Mouse (Mus musculus) neural tube, postnatal 0 days (tissue): ENCODE measurements around the gene Araf. TPM values are rescaled to one million over a fixed set of nuclear protein-coding genes. Genes with fewer than 3 reads are reported as not detected.

Experiments
- microRNA-seq: library from miRNA; unstranded; fragments of <30 nt; microRNA quantifications from one replicate; pipeline ENCODE4, GENCODE M21; 2016
- polyA plus RNA-seq: library from polyadenylated mRNA; unstranded; fragments of >200 nt; fragmentation: Nextera tagmentation; extraction: Ambion mirVana; gene quantifications from 2 replicates; pipeline ENCODE4 v1.2.1, GENCODE M21; 2015

Gene Araf
- 372 and 407 TPM in 2 replicates for polyA plus RNA-seq

GRCm38 (mm10) chrX:20797681-20798080, at the start of gene Araf:
Gene Araf, plus strand, starts transcription at chrX:20797814.

GRCm38 (mm10) chrX:20869962-20870513, 72.4 kb downstream of the Araf start, which contains the start of gene Timp1:
Gene Timp1, plus strand, starts transcription at chrX:20870166.

Small RNAs within 50 kb of the gene (microRNA-seq; reads per million reads assigned to microRNA genes)
- gene Gm24824 (not detected), gene Mir5617 (2.3 reads per million)

Other genes starting within 250 kb of the Araf start
- 1.1 and 1.3 TPM in 2 replicates for gene Rgn, start 248.0 kb upstream of the Araf start, polyA plus RNA-seq
- gene Rbm10, start 180.3 kb upstream of the Araf start, polyA plus RNA-seq, result 24.4 and 28.2 TPM in 2 replicates
- gene Ndufb11, start 180.2 kb upstream of the Araf start, polyA plus RNA-seq, result 340 and 368 TPM in 2 replicates
- 206 and 223 TPM in 2 replicates for gene Uba1, start 139.5 kb upstream of the Araf start, polyA plus RNA-seq
- 177 and 191 TPM in 2 replicates for gene Cdk16, start 109.9 kb upstream of the Araf start, polyA plus RNA-seq
- 49.0 and 63.9 TPM in 2 replicates for gene Usp11, start 93.9 kb upstream of the Araf start, polyA plus RNA-seq
- gene Timp1, start 72.4 kb downstream of the Araf start, polyA plus RNA-seq, result 7.3 and 11.3 TPM in 2 replicates
- 108 and 116 TPM in 2 replicates for gene Syn1, start 123.2 kb downstream of the Araf start, polyA plus RNA-seq
- 5.2 and 5.6 TPM in 2 replicates for gene Cfp, start 133.7 kb downstream of the Araf start, polyA plus RNA-seq
- gene Elk1, start 152.8 kb downstream of the Araf start, polyA plus RNA-seq, result 11.7 and 13.2 TPM in 2 replicates
- gene Uxt, start 164.2 kb downstream of the Araf start, polyA plus RNA-seq, result 31.1 and 31.9 TPM in 2 replicates